Mouse (Mus musculus) neural tube, embryonic 14.5 days (tissue): ENCODE measurements around the gene Rpl31. TPM values are rescaled to one million over a fixed set of nuclear protein-coding genes. Genes with fewer than 3 reads are reported as not detected.

Experiments
- polyA plus RNA-seq: library from polyadenylated mRNA; unstranded; fragments of >200 nt; fragmentation: Nextera tagmentation; extraction: Ambion mirVana; gene quantifications from 2 replicates; pipeline ENCODE4 v1.2.1, GENCODE M21; 2014

Gene Rpl31
- polyA plus RNA-seq, 1 experiment from 2014 or later = 385 TPM

Other genes with a start within 250 kb of the Rpl31 start
- 1.0 and 1.8 TPM in 2 replicates for gene Npas2, start 174.1 kb upstream of the Rpl31 start, polyA plus RNA-seq
- gene Tbc1d8, start 110.9 kb downstream of the Rpl31 start, polyA plus RNA-seq = 10.3 and 12.6 TPM in 2 replicates
- 17.1 and 19.9 TPM in 2 replicates for gene Cnot11, start 167.2 kb downstream of the Rpl31 start, polyA plus RNA-seq
- 30.3 and 33.9 TPM in 2 replicates for gene Rnf149, start 209.6 kb downstream of the Rpl31 start, polyA plus RNA-seq